Mouse (Mus musculus): ENCODE data around the gene Tbx1. TPM values are rescaled to one million over a fixed set of nuclear protein-coding genes. Genes with fewer than 3 reads are reported as not detected.

The Tbx1 gene
- polyA plus RNA-seq, 1 experiment = 0.49 TPM

DNA sequence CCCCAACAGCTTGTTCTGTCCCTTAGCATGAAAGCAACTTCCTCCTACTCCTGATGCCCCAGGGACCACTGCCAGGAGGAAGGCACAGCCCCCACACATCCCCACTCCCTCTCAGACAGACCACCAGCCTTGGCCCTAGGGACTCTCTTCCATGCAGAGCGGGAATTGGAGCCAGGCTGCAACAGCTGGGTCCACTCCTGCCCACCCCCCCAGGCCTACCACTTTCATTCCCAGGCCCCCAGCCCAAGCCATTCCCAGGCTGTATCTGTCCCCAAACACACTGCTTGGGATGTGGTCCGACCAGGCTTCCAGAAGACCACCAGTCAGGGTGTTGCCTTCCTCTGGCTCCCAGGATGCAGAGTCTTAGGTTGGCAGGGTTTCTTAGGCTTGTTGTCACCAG is 18.6 kb upstream of the Tbx1 start:
- H3K36me3 ChIP-seq (ENCODE audit: control insufficient read depth, insufficient read depth, low read length) = no peaks in the 10 kb centered on the region
- H3K27me3 ChIP-seq (ENCODE audit: control insufficient read depth, insufficient read depth, low read length) = no peaks in the 10 kb centered on the region; the same call in 1 of the 2 replicates
- no peaks in the 10 kb centered on the region for H3K4me1 ChIP-seq (replicated peaks; ENCODE audit: control insufficient read depth, insufficient read depth, low read length)
- 98% methylated on average over 2 of the region's 2 CpGs for WGBS
- TF ChIP-seq POLR2A (IDR thresholded peaks at IDR 0.05; ENCODE audit: control insufficient read depth, extremely low read depth, insufficient read depth, low read length, poor library complexity) = no peak
- TF ChIP-seq CTCF (IDR thresholded peaks at IDR 0.05; ENCODE audit: borderline replicate concordance, control insufficient read depth, extremely low read depth, insufficient read depth, low read length, poor library complexity) = no peak
- no peak overlapping the region for H3K27ac ChIP-seq (ENCODE audit: control insufficient read depth, insufficient read depth, low read length)
- DNase-seq = no peak
- H3K4me3 ChIP-seq (ENCODE audit: control insufficient read depth, insufficient read depth, low read length) = no peak overlapping the region

DNA sequence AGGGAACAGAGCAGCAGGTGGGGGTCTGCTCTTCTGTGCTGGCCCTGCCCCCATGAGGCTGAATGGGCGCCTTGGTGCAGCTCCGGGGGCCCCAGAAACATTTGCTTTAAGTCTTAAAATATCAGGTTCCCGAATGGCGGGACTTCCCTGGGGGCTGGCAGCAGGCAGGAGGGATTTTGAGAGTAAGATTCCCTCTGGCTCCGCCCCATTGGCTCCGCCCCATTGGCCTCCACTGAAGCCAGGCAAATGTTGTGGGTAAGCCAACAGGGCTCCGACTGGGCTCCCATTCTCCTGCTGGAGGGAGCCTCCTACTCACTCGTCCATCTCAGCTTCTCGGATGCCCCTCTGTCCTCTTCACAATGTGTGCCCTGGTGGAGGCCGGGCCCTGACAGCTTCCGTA is 17.8 kb upstream of the Tbx1 start:
- Histone ChIP-seq H3K4me1 (replicated peaks; ENCODE audit: control insufficient read depth, insufficient read depth, low read length) (no peaks in the 10 kb centered on the region), H3K4me3 (ENCODE audit: control insufficient read depth, insufficient read depth, low read length) (no peak overlapping the region), H3K27me3 (ENCODE audit: control insufficient read depth, insufficient read depth, low read length) (no peaks in the 10 kb centered on the region; the same call in 1 of the 2 replicates), H3K36me3 (ENCODE audit: control insufficient read depth, insufficient read depth, low read length) (no peaks in the 10 kb centered on the region), H3K27ac (ENCODE audit: control insufficient read depth, insufficient read depth, low read length) (no peak overlapping the region)
- 63% methylated on average over 11 of the region's 11 CpGs for WGBS
- TF ChIP-seq CTCF (IDR thresholded peaks at IDR 0.05; ENCODE audit: borderline replicate concordance, control insufficient read depth, extremely low read depth, insufficient read depth, low read length, poor library complexity) (no peak), POLR2A (IDR thresholded peaks at IDR 0.05; ENCODE audit: control insufficient read depth, extremely low read depth, insufficient read depth, low read length, poor library complexity) (no peak)
- DNase-seq = no peak

DNA sequence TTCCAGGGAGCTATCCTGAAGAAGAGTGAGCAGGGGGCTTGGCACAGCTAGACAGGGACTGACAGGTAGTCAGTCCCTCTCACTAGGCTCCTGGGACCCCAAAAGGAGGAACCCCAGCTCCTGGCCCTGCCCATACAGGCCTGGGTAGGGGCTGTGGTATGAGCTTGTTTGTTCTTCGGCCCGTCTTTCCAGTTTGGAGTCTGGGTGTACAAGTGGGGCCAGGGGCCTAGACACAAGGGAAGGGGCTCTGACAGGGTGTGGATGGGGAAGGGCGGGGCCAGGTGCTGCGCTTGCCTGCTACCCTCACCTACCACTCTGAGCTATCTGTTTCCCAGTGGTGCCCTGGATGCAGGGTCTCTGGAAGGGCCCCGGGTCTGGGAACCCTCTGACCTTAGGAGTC is 15.2 kb upstream of the Tbx1 start:
- Histone ChIP-seq H3K27me3 (ENCODE audit: control insufficient read depth, insufficient read depth, low read length) (no peaks in the 10 kb centered on the region; the same call in 1 of the 2 replicates), H3K4me3 (ENCODE audit: control insufficient read depth, insufficient read depth, low read length) (no peak overlapping the region), H3K27ac (ENCODE audit: control insufficient read depth, insufficient read depth, low read length) (no peak overlapping the region), H3K4me1 (replicated peaks; ENCODE audit: control insufficient read depth, insufficient read depth, low read length) (0 out of 2 replicates have a peak, but pooled peaks cover 4% of the 10 kb centered on the region), H3K36me3 (ENCODE audit: control insufficient read depth, insufficient read depth, low read length) (no peaks in the 10 kb centered on the region)
- TF ChIP-seq CTCF (IDR thresholded peaks at IDR 0.05; ENCODE audit: borderline replicate concordance, control insufficient read depth, extremely low read depth, insufficient read depth, low read length, poor library complexity) (no peak), POLR2A (IDR thresholded peaks at IDR 0.05; ENCODE audit: control insufficient read depth, extremely low read depth, insufficient read depth, low read length, poor library complexity) (no peak)
- WGBS = 95% methylated on average over 5 of the region's 5 CpGs
- DNase-seq = no peak

DNA sequence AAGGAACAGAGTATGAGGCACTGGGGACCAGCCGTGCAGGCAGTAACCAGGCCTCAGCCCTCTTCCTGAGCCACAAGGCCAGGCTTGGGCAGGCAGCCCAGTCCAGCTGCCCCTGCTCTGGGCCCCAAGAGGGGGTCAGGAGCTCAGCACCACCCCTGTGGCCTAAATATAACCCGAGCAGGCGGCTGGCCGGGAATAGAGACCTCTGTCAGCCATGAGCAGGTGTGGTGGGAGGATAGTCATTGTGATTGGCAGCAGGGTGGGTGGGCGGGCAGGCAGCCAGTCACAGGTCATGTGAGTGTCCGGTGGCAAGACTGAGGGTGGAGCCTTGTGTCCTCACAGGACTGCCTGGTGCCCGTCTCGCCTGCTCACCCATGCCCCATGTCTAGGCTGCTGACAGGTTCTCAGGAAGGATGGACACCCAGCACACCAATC is 13.8 kb upstream of the Tbx1 start:
- H3K27ac ChIP-seq (ENCODE audit: control insufficient read depth, insufficient read depth, low read length) = no peak overlapping the region
- DNase-seq = no peak
- no peaks in the 10 kb centered on the region for H3K36me3 ChIP-seq (ENCODE audit: control insufficient read depth, insufficient read depth, low read length)
- 90% methylated on average over 8 of the region's 8 CpGs for WGBS
- TF ChIP-seq POLR2A (IDR thresholded peaks at IDR 0.05; ENCODE audit: control insufficient read depth, extremely low read depth, insufficient read depth, low read length, poor library complexity) (no peak), CTCF (IDR thresholded peaks at IDR 0.05; ENCODE audit: borderline replicate concordance, control insufficient read depth, extremely low read depth, insufficient read depth, low read length, poor library complexity) (no peak)
- 0 out of 2 replicates have a peak, but pooled peaks cover 4% of the 10 kb centered on the region for H3K4me1 ChIP-seq (replicated peaks; ENCODE audit: control insufficient read depth, insufficient read depth, low read length)
- no peak overlapping the region for H3K4me3 ChIP-seq (ENCODE audit: control insufficient read depth, insufficient read depth, low read length)
- H3K27me3 ChIP-seq (ENCODE audit: control insufficient read depth, insufficient read depth, low read length) = no peaks in the 10 kb centered on the region; the same call in 1 of the 2 replicates

DNA sequence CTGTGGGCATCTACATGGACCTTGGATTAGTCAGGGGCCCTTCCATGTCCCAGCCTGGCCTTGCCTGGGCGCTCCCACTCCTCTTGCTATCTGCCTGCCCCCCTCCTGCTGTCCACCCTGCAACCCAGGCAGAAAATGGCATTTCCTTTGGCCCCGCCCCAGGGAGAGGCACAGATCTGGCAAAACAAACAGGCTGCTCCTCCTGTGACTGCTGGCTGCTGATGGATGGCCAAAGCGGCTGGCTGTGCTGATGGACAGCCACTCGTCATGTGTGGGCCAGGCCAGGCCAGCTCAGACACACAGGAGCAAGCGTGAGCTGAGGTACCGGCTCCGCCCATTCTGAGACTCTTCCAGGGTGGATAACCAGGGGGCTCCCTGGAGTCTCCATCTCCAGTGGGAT is 11.0 kb upstream of the Tbx1 start:
- 95% methylated on average over 7 of the region's 7 CpGs for whole genome bisulfite sequencing

DNA sequence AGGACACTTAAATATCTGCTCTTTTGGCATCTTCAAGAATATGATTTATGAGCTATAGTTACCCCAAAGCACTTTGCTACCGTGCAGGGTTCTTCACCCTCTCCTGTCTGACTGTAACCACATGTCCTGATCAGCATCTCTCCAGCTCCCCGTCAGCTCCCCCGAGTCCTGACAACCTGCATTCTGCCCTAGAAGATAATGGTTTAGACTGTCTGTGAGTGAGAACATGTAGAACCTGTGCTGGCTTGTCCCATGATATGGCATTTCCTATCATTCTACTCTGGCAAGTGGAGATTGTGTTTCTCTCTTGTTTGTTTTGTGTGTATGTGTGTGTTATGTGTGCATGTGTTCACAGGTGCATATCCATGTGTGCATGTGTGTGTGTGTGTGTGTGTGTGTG is 7.5 kb upstream of the Tbx1 start:
- Histone ChIP-seq H3K36me3 (ENCODE audit: control insufficient read depth, insufficient read depth, low read length) (no peaks in the 10 kb centered on the region), H3K4me1 (replicated peaks; ENCODE audit: control insufficient read depth, insufficient read depth, low read length) (0 out of 2 replicates have a peak, but pooled peaks cover 4% of the 10 kb centered on the region), H3K27ac (ENCODE audit: control insufficient read depth, insufficient read depth, low read length) (no peak overlapping the region), H3K27me3 (ENCODE audit: control insufficient read depth, insufficient read depth, low read length) (no peaks in the 10 kb centered on the region; the same call in 1 of the 2 replicates), H3K4me3 (ENCODE audit: control insufficient read depth, insufficient read depth, low read length) (no peak overlapping the region)
- DNase-seq = no peak
- WGBS = 76% methylated on average over 3 of the region's 3 CpGs
- TF ChIP-seq CTCF (IDR thresholded peaks at IDR 0.05; ENCODE audit: borderline replicate concordance, control insufficient read depth, extremely low read depth, insufficient read depth, low read length, poor library complexity) = no peak
- TF ChIP-seq POLR2A (IDR thresholded peaks at IDR 0.05; ENCODE audit: control insufficient read depth, extremely low read depth, insufficient read depth, low read length, poor library complexity) = no peak

More for the DNA sequence above, 11.0 kb upstream of the Tbx1 start:
- no peak overlapping the region for H3K4me3 ChIP-seq (ENCODE audit: control insufficient read depth, insufficient read depth, low read length)
- DNase-seq = no peak
- no peak overlapping the region for H3K27ac ChIP-seq (ENCODE audit: control insufficient read depth, insufficient read depth, low read length)
- 0 out of 2 replicates have a peak, but pooled peaks cover 4% of the 10 kb centered on the region for H3K4me1 ChIP-seq (replicated peaks; ENCODE audit: control insufficient read depth, insufficient read depth, low read length)
- TF ChIP-seq POLR2A (IDR thresholded peaks at IDR 0.05; ENCODE audit: control insufficient read depth, extremely low read depth, insufficient read depth, low read length, poor library complexity) (no peak), CTCF (IDR thresholded peaks at IDR 0.05; ENCODE audit: borderline replicate concordance, control insufficient read depth, extremely low read depth, insufficient read depth, low read length, poor library complexity) (no peak)
- H3K27me3 ChIP-seq (ENCODE audit: control insufficient read depth, insufficient read depth, low read length) = no peaks in the 10 kb centered on the region; the same call in 1 of the 2 replicates
- no peaks in the 10 kb centered on the region for H3K36me3 ChIP-seq (ENCODE audit: control insufficient read depth, insufficient read depth, low read length)

DNA sequence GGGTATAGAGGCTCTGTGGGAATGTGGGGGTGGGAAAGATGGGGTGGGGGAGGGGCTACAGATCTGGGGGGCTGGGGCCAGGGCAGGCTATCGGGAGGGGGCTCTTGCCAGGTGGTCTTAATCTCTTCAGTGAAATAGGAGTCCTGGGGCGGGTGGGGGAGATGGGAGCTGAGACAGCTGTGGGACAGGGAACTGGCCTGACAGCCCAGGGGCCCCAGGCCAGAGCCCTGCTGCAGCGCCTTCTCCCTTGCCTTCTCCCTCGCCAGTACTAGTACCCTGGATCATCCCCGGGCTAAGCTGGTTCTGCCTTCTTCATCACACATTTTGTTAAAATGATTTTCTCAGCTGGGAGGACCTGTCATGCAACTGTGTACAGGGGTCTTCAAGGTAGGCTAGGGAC is 5.8 kb upstream of the Tbx1 start:
- H3K4me3 ChIP-seq (ENCODE audit: control insufficient read depth, insufficient read depth, low read length) = no peak overlapping the region
- H3K27ac ChIP-seq (ENCODE audit: control insufficient read depth, insufficient read depth, low read length) = no peak overlapping the region
- H3K4me1 ChIP-seq (replicated peaks; ENCODE audit: control insufficient read depth, insufficient read depth, low read length) = peaks cover 7% of the 10 kb centered on the region
- 83% methylated on average over 5 of the region's 5 CpGs for WGBS
- TF ChIP-seq CTCF (IDR thresholded peaks at IDR 0.05; ENCODE audit: borderline replicate concordance, control insufficient read depth, extremely low read depth, insufficient read depth, low read length, poor library complexity) (no peak), POLR2A (IDR thresholded peaks at IDR 0.05; ENCODE audit: control insufficient read depth, extremely low read depth, insufficient read depth, low read length, poor library complexity) (no peak)
- peaks cover 6% of the 10 kb centered on the region; the same call in 1 of the 2 replicates for H3K27me3 ChIP-seq (ENCODE audit: control insufficient read depth, insufficient read depth, low read length)
- H3K36me3 ChIP-seq (ENCODE audit: control insufficient read depth, insufficient read depth, low read length) = no peaks in the 10 kb centered on the region
- DNase-seq = no peak
